Mouse (Mus musculus): ENCODE measurements around the gene Dok5.

Gene Dok5

GRCm38 (mm10) chr2:170857507-170857906 is 125.9 kb downstream of the Dok5 start:
- no peak for DNase-seq (ENCODE audit: low read depth, low spot score)

DNA sequence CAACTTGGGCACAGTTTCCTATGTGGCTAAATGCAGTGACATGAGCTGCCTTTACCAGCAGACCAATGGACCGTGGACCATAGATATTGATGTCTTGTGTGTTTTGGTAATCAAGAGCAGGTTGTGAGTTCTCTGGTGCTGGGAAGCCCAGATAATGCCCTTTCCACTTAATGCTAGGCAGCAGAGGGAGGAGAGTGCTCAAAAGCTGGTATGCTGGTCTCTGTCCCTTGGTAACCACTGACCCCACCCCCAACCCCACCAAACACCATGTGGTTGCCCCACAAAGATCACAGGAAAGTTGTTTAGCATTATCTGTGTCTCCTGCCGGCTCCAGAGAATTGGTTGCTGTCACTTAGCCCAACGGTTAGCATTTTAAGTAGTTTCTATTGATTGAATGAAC is 127.0 kb downstream of the Dok5 start:
- DNase-seq (ENCODE audit: low read depth, low spot score): no peak

DNA sequence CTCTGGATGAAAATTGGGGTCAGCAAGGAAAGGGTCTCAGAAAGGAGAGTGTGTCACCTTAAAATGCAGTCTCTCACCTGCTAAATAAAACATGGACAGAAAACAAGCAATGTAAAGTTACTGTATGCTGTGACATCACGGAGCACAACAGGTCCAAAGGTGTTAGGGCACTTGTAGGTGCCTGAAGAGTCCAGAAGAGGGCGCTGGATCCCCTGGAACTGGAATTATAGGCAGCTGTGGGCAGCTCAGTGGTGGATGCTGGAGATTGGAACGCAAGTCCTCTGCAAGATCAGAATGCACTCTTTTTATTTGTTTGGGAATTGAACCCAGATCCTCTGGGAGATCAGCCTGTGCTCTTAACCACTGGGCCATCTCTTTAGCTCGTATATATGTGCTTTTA is 129.0 kb downstream of the Dok5 start:
- DNase-seq (ENCODE audit: low read depth, low spot score): no peak

GRCm38 (mm10) chr2:170862799-170863198 is 131.2 kb downstream of the Dok5 start:
- no peak for DNase-seq (ENCODE audit: low read depth, low spot score)

DNA sequence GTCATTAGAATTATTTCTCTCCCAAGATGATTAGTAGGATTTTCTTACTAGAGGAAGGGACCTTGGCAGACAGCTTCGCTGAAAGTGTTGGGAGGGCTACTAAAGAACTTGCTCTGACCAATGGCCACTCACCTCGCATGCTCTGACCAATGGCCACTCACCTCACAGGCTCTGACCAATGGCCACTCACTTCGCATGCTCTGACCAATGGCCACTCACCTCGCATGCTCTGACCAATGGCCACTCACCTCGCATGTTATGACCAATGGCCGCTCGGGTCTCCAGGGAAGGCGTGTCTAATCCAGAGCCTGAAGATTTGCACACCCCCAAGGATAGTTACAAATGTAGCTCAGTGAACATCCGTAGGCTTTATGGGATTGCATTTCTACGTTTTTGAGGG is 131.6 kb downstream of the Dok5 start:
- DNase-seq (ENCODE audit: low read depth, low spot score): no peak

DNA sequence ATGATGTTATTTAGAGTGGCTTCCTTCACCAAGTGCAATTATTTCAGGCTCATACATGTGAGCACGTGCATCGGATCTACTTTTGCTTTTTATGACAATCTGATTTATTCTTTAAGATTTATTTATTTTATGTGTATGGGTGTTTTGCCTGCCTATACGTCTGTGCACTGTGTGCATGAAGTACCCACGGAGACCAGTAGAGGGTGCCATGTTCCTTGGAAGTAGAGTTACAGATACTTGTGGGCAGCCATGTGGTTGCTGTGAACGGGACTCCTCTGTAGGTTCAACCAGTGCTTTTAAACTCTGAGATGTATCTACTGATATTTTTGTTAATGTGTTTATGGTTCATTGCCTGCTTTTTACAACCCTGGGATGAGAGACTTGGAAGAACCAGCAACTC is 132.4 kb downstream of the Dok5 start:
- DNase-seq (ENCODE audit: low read depth, low spot score): no peak

GRCm38 (mm10) chr2:170864820-170865219 is 133.2 kb downstream of the Dok5 start:
- no peak for DNase-seq (ENCODE audit: low read depth, low spot score)

- DNase-seq (ENCODE audit: low read depth, low spot score): no peak
Observed at GRCm38 (mm10) chr2:170870566-170870965, 139.0 kb downstream of the Dok5 start.

DNA sequence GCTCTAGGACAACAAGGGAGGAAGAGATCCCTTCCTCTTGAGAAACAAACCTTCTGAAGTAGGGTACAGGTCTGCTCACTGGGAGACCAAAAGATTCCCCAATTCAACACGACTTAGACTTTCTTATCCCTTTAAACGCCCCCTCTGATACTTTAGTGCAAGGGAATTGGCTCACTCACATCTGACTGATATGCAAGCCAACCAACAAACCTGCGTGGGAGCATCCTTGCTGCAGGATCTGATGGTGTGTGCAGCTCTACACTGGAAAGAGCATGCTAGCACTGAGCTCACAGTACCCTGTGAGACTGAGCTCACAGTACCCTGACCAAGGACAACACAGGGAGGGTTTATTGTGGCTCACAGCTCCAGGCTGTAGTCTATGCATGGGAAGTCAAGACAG is 139.9 kb downstream of the Dok5 start:
- no peak for DNase-seq (ENCODE audit: low read depth, low spot score)

DNA sequence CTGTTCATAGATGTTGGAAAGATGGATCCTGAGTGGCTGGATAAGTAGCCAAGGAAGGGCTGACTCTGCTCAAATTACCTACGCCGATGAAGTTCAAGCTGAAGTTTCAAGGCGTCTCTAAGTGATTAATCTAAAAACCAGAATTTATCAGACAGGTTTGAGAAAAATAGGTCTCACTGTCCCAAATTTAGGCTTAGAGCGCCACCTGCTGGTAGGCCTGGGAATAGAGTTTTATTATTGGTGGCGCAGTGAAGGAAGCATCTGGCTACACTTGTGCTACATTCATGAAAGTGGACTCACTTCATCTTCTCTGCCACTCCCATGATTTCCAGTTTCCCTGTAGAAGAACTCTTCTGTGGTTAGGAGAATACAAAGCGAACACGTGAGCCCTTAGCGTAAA is 141.8 kb downstream of the Dok5 start:
- DNase-seq (ENCODE audit: low read depth, low spot score): peak; percentile 41

DNA sequence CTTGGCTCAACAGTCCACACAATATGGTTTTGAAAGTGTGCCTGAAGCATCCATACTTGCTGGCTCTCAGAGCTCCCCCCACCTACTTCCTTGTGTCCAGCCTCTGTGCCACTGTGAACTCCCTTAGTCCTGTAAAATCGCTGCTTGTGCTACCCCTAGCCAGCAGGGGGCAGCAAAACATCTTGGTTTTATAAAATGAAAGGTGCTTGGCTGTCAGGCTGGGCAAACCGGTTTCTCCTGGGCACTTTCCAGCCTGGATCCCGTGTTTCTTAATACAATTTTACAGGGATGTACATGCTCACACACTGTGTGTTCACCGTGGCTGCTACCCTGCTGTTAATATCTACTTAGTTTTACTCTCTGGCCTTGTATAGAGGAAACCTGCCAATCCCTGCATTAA is 145.9 kb downstream of the Dok5 start:
- peak; percentile 42 for DNase-seq (ENCODE audit: low read depth, low spot score)

GRCm38 (mm10) chr2:170877936-170878335 is 146.3 kb downstream of the Dok5 start:
- DNase-seq (ENCODE audit: low read depth, low spot score): no peak

- DNase-seq (ENCODE audit: low read depth, low spot score): no peak
Observed at GRCm38 (mm10) chr2:170884209-170884801, 152.7 kb downstream of the Dok5 start.

GRCm38 (mm10) chr2:170887984-170888383 is 156.4 kb downstream of the Dok5 start:
- no peak for DNase-seq (ENCODE audit: low read depth, low spot score)

GRCm38 (mm10) chr2:170895096-170895495 is 163.5 kb downstream of the Dok5 start:
- no peak for DNase-seq (ENCODE audit: low read depth, low spot score)

DNA sequence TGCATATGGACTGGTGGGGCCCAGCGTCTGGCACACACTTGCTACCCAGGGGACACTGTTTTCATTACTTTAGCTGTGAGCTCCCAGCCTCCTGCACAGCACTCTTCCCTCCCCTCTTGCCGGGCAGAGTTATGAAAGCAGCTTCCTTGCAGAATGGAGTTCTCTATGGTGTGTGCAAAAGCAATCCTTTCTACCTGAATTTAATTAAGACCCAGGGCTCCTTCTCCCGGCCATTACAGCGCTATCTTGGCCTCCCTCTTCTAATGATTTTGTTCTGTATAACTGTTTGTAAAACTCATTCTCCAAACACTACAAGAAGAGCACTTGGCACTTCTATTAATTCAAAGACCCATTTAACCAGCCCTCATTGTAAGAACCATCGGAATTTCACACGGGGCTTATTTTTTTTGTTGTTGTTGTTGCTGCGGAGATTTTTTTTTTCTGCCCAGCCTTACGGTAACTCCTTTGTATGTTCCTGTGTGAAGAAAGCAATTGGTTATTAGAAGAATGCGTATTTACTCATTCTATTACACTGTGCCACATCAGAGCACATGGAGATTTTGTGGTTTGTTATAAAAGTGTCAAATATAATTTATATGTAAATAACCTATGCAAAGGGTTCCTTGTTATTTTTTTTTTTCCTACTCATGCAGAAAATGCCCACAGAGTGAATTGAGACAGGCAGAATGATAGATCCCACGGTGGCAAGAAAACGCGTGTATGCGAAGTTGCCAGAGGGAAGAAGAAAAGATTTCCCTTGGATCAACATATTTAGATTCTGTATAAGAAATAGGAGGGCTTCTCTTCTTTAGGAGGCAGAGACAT is 170.8 kb downstream of the Dok5 start:
- DNase-seq (ENCODE audit: low read depth, low spot score): no peak

DNA sequence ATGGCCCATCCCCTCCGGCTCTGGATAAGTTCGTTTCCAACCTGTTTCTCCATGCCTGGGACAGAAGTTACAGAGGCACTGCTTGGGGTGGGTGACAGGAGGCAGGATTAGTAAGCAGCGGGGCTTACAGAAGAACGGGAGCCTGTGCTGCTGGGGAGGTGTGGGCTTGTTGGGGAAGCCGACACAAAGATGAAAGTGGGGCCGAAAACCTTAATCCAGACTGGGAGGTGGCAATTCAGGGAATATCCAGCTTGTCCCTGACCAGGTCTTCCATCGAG is 171.4 kb downstream of the Dok5 start:
- DNase-seq (ENCODE audit: low read depth, low spot score): no peak

DNA sequence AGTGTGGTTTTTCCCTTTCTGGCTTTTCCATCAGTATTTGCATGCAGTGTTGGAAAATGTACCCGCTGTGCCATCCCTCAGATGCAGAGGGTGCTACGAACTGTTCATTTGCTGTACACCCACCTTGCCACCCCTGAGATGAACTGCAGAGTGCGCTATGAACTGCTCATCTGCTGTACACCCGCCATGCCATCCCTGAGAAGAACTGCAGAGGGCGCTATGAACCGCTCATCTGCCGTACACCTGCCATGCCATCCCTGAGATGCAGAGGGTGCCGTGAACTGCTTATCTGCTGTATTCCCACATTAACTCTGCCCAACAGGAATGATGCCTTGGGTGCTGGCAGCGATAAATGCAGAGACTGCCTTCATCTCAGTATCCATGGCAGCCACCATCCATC is 171.8 kb downstream of the Dok5 start:
- no peak for DNase-seq (ENCODE audit: low read depth, low spot score)

- peak; percentile 20 for DNase-seq (ENCODE audit: low read depth, low spot score)
Observed at GRCm38 (mm10) chr2:170912589-170913223, 181.1 kb downstream of the Dok5 start.

DNA sequence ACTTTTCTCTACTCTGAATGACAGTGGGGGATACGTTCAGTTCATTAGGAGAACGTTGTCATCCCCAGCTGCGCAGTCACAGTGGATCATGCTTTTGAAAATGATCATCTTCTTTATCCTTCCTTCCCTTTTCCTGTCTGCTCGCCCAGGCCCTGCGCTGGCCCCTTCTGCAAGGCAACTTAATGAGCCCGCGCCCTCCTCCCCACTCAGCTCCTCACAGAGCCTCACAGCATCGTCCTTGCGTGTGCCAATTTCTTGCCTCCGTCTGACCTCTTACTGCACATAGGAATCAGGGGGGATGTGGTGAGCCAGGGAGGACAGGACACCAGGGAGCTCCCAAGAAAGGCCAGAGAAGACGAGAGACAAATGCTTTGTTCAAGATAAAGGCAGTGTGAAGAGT is 182.3 kb downstream of the Dok5 start:
- DNase-seq (ENCODE audit: low read depth, low spot score): no peak

- no peak for DNase-seq (ENCODE audit: low read depth, low spot score)
Observed at GRCm38 (mm10) chr2:170915646-170916045, 184.0 kb downstream of the Dok5 start.

DNA sequence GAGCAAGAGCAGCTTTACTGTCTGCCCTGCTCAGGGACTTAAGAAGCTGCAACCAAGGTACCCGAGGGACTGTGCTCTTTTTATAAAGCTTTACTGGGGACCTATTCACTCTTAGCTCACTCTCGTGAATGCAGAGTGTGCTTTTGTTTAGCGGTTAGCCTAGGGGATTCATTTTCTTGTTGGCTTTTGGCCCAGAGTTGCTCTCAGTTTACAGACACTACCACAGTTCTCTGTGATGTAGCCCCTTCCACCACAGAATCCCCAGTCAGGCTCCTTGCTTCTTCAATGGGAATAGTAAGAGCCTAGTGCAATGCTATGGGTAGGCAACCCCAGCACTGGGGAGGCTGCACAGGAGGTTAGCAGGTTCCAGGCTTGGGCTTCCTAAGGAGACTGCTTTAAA is 190.7 kb downstream of the Dok5 start:
- no peak for DNase-seq (ENCODE audit: low read depth, low spot score)

DNA sequence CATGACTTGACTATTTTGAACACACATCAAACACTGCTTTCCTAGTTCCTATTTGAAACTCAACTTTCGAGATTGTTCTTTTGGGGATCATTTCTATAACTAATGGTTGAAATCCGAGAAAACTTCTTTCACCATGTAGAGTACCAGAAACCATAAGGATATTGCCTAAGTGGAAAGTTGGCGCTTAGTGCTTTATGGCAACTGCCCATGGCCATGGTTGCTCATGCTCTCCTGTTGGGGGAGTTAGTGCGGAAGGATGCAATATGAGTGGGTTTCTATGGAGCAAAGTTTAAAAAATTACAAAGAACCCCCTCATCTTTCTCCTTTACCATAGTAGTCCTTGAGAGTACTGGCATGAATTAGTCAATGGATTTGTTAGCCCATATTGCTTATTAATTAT is 192.5 kb downstream of the Dok5 start:
- no peak for DNase-seq (ENCODE audit: low read depth, low spot score)

All from retina, adult 2 months (tissue).